Mouse (Mus musculus) gastrocnemius, adult 8-10 months (tissue): Measurements from ENCODE around the gene H2afj. TPM values are rescaled to one million over a fixed set of nuclear protein-coding genes. Genes with fewer than 3 reads are reported as not detected.

Experiments
- DNase-seq, 2 experiments: peaks; one replicate each; pipeline ENCODE4 v3.0.0; 2022; ENCODE audit warnings: low spot score in 2 of 2
- total RNA-seq, 4 experiments: library from RNA; stranded (reverse); gene quantifications; 2 replicates each; pipeline ENCODE4 v1.2.4; 2022

The H2afj gene
- total RNA-seq, 4 experiments from 2014 or later = 11.4 to 17.2 (median 14.3) TPM

DNA sequence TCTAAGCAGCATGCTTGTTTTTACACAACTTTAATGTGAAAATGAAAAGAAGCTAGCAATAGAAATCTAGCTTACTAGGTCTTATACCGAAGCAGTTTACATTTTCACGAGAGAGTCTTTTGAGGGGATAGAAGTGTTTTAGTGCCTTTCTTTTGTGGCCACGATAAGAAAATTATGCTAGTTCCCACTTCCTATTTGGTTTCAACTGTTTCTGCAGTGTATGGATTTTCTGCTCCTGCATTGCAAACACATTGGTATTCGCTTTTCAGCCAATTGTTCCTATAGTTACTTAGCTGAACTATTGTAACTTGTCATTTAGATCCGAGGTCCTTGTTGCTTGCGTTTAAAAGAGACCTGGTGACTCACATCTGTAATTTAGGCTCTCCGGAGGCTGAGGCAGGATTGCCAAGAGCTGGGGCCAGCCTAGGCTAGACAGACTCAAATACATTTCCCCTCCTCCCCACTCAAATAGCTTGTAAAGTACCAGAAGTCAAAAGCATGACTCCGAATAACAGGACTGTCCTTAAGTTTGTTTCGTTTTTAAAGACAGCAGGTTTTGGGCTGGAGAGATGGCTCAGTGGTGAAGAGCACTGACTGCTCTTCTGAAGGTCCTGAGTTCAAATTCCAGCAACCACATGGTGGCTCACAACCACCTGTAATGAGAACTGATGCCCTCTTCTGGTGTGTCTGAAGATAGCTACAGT is 3.2 kb upstream of the H2afj start:
- no peak for DNase-seq

DNA sequence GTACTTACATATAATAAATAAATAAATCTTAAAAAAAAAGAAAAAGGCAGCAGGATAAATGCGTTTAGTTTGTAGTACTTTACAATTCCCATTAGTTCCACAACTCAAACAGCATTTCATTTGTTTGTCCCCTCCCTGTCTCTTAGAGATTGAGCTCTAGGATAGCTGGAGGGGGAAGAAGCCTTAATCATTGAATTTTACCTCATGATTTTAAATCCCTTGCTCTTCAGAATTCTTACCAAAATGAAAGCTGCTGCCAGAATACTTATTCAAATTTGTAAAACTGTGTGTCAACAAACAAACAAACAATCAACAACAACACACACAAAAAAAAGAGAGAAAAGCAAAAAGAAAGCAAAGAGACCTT is 2.7 kb upstream of the H2afj start:
- DNase-seq = no peak

DNA sequence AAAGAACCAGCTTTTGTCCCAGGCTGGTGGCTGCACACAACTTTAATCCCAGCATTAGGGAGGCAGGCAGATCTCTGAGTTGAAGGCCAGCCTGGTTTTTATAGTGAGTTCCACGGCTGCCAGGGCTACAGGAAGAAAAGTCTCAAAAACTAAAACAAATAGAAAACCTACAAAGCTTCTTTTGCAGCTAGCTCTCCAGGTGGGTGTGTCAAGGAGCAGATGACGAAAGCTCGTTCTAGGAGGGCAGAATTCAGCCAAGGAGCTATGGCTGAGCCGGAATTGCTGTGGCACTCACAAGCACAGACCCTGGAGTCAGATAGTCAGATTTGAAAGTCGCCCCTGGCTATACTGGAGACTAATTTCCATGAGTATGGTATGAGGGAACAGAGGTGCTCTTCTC is 1.2 kb upstream of the H2afj start:
- no peak for DNase-seq

DNA sequence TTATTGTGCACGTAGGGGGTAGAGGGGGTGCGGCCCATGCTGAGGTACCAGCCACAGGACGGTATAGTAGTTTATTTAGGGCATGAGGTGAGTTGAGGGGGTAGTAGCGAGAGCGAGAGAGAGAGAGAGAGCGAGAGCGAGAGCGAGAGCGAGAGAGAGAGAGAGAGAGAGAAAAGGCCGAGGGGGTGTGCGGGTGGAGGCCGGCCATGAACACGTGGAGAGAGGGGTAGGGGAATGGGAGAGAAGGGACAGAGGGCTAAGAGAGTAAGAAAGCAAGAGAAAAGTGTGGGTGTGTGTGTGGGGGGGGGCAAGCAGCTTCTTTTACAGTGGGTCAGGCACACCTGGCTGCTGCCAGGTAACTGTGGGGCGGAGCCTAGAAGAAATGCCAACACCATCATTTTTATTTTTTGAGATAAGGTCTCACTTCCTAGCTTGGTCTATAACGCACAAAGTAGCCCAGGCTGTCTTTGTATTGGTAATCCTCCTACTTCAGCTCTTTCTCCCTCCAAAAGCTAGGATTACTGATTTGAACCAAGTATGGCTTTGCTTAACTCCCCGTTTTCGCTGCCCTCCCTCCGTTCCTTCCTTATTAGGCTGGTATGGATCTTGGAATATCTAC is 540 bp upstream of the H2afj start:
- DNase-seq = no peak

DNA sequence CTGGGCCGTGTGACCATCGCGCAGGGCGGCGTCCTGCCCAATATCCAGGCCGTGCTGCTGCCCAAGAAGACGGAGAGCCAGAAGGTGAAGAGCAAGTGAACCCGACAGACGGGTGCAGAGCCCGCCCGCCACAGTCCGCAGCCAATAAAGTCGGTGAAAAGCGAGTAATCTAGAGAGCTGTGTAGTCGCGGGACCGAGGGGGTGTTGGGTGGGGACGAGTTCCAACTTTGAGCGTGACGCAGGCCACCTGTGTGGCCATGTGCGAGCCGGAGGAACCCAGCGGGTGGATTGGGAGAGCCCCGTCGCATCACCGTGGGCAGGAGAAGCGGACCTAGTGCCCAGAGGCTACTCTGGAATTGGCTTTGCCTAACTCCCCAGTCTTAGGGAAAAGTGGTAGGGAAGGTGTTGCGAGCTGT is 595 bp downstream of the H2afj start:
- DNase-seq = no peak

DNA sequence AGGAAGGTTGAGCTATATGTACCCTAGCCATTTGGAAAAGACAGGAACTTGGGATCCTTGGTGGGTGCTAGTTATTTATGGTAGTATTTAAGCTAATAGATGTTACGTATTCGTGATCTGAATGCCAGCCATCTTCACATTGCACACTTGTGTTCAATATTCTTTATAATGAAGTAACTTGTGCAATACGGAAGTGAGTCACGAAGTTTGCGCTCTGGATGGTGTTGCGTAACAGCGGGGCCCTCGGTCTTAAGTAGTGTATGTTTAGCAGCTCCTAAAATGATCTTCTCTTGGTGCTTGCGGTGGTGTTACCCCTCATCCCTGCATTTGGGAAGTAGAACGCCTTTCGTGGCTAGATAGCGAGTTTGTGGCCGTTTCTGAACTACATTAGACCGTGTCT is 1.0 kb downstream of the H2afj start:
- DNase-seq = no peak

DNA sequence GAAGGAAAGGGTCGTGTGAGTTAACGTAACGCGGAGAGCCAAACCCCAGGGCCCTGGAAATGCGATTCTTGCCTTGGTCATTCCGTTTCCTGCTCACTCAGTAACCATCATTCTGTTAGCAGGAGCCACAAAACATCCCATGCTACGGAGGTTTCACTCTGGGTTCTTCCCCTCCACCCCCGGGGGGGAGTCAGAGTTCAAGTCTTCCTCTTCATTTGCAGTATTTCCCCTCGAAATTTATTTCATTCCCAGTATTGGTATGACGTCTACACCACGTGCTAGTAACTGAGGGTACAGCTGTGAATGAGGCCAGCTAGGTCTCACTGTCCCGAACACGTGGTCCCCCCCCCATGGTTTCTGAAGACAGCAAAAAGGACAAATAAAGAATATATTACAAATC is 1.6 kb downstream of the H2afj start:
- no peak for DNase-seq

DNA sequence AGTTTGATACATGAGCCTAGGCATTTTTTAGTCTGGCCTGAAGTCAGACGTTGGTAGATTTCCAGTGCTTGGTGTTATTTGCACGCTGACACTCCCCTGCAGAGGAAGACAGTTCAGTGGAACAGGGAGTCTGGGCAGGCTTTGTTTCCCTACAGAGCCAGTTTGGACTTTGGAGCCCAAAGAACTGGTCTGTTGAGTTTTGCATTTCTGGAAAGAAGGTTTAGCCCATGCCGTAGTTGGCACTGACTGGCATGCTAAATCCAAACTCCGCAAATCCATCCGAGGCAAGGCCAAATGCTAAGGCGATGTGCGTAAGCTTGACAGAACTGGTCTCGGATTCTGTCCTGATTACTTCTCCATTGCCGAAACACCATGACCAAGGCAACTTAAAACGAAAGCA is 3.2 kb downstream of the H2afj start:
- no peak for DNase-seq

DNA sequence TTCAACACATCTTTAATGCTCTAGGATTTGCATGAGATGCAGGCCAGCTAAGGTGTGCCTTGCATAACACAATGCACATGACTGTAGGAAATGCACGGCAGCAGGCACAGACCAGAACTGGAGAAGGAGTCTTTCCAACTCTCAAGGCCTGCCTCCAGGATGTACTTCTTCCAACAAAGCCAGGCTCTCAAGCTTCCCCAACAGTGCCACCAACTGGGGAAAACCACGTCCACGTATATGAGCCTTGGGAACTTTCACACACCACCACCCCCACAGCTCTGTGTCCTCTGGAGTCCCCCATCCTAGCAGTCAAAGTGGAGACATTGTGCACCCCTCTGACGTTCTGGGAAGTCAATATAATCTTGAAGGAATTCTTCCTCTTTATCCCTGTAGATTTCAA is 5.1 kb downstream of the H2afj start:
- no peak for DNase-seq

DNA sequence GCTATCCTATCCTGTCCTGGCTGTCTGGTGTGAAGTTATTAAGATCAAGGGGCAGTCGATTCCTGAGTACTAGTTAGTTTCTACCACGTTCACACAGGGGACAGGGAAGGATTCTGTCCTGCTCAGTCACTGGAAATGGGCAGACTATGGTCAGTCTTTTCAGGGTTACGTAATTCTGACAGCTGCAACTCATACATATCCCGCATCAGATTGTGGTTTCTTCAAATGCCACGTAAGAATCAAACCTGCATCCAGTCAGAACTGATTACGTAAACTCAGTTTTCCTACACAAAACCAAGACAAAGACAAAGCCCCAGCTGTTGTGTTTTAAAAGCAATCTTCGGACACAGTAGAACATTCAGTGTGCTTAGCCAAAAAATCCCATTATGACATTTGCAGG is 7.3 kb downstream of the H2afj start:
- DNase-seq = no peak

DNA sequence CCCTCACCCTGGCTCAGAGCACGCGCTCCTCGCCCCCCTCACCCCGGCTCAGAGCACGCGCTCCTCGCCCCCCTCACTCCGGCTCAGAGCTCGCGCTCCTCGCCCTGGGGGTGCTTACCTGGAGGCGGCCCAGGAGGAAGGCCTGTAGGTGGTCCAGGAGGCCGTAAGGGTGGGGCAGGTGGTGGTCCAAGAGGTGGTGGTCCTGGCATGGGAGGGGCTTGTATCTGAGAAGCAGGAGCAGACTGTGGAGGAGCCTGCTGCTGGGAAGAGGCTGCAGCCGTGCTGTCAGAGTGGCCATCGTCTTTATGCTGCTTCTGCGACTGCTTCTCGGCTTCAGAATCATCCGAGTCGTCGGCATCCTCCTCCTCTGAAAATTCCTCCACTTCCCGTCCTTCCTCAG is 8.8 kb downstream of the H2afj start:
- no peak for DNase-seq

DNA sequence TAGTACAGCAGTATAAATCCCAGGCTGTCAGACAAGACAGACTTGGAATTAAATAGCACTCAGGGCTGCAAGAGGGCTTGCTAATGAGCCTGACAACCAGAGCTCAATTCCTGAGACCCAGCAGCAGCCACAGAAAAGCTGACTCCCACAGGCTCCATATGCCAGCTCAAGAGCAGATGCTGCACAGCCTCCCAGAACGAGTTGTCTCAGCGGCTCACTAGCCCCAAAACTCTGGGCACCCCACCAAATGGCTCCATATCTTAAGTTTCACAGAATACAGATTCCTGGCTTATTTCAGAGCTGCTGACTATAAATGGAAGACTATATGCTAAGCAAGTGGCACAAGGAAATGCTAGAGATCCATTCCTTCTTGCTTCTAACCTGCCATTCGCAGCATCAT is 9.5 kb downstream of the H2afj start:
- no peak for DNase-seq

DNA sequence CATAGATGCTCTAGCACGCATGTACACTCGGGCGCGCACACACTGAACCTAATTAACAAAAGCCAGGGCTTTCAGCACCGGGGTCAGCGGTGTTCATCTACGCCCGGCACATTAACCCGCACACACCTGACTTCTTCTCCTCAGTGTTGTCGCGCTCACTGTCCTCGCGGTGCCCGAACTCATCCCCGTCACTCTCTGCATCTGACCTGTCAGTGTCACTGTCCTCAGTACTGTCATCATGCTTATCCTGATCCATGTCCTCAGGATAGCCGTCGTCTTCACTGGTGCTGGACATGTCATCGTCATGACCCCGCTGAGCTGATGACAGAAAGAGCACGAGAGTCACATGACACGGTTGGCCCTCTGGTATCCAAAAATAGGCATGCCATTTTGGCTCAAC is 12.3 kb downstream of the H2afj start:
- no peak for DNase-seq

DNA sequence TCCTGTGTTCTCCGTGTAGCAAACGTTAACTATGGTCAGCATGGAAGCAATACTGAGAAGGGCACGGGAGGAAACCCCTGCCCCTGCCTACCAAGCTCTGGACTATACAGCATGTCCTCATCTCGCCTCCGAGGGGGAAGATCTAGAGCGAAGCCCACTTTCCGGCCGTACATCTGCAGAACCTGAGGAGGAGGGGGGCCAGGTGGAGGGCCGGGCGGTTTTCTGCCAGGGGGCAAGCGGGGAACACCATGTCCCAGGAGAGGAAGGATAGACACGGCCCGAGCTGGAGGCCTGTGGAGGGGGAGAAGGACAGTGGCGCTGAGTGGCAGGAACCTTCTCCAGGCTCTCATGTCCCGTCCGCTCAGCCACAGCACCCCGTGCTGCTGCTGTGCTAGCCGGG is 13.0 kb downstream of the H2afj start:
- DNase-seq = no peak

DNA sequence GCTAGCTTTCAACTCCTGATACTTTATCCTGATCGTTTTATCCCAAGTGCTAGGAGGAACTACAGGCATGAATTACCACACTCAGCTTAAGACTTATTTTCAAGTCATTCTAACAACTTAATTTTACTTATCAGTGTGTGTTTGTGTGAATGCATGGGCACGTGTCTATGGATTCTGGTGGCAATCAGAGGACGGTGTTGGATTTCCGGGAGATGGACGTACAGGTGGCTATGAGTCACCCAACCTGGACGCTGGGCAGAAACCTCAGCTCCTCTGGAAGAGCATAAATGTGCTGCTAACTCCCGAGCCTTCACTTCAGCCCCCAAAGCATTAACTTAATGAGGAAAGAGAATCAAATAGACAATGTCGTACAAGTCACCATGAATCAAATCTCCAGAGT is 16.9 kb downstream of the H2afj start:
- DNase-seq = no peak

DNA sequence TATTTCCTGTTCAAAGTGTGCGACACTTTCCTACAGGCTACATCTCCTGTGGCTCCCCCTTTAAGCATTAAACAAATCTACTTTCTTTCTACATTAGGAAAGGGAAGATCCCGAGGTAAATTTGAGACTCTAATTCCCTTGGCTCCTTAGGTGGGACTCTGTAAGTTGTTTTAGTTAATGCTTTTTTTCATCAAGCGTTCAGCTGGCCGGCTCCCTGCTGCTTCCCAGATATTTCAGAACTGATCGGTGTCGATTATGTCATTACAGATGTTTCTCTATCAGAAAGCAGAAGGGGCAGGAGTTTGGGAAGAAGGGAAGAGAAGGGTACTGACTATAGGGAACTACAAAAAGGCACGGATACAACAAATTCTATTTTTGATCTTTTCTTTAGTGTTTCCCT is 19.1 kb downstream of the H2afj start:
- DNase-seq = no peak

DNA sequence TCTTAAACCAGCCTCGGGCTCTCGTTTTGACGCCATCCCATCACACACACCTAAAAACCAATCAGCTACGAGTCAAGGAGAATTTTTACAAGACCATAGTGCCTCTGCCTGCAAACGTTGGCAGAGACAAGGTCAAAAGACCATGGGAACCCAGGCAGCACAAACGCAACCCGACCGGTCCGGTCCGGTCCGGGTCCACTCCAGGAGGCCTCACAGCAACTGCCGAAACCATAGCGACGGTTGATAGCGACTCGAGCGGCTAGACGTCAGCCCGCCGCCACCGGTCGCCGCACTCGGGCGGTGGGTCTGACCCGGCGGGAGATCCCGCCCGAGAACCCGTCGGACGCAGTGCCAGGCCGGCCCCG is 19.5 kb downstream of the H2afj start, which contains the start of gene BC049715:
BC049715 (plus strand) TSS at position 111 of the 365 bp plus-strand sequence.
- DNase-seq = no peak

DNA sequence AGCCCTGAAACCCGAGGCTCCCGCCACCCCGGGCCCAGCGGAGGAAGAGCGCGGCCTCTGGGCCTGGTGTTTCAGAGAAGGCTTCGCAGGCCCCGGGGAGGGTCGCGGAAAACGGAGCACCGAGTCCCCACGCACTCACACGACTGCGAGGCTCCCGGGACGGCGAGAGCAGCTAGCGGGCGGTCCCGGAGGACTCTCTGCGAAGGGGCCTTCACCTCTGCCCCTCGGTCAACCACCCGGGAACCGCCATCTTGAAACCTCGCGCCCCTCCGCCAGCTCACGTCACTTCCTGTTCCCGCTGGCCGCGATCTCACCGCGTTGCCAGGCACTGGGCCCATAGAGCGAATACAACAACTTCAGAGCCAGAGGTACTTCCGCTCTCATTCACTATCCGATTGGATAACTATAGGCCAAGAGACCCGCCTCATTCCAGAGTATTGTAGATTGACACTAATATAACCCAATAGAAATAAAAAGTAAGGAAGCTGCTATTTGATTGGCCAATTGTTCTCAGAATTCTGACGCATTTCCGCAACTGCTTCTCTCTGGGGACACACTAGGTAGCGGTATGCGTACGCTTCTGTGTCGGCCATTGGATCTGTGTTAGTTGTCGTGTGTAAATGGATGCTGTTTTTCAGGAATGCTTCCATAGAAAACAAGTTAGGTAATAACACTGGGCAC is 20.0 kb downstream of the H2afj start, which contains the start of gene Wbp11:
Wbp11 (minus strand) TSS at position 353 of the 681 bp plus-strand sequence.
- peak; percentile 92 to 96 for DNase-seq

DNA sequence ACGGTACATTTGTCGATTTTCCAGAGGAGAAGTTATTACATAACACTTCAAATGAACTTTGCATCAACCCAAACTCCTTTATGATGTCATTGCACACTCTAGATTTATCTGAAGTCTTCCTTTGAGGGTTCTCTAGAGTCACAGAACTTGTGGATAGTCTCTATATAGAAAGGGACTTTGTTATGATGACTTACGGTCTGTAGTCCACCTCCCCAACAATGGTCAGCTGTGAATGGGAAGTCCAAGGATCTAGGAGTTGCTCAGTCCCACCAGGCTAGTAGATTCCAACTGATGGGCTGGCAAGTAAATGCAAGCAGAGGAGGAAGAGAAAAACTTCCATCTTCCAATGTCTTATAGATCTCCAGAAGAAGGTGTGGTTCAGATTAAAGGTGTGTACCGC is 20.6 kb downstream of the H2afj start:
- no peak for DNase-seq

DNA sequence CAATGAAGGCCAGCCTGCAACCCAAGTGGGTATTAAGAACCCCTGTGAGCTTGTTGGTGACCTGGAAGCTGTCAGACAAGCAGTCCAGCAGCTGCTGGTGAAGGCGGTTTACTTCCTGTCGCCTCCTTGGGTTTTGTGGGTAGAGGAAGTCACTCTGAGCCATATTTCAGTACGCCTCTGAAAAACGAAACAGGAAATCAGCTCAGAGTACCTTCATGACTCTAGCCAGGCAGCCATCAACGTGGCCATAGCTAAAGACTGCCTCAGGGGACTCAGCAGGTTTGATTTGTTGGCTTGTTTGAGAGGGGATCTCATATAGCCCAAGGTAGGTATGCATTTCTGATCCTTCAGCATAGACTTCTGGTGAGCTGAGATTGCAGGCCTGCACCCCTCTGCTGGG is 23.7 kb downstream of the H2afj start:
- no peak for DNase-seq

DNA sequence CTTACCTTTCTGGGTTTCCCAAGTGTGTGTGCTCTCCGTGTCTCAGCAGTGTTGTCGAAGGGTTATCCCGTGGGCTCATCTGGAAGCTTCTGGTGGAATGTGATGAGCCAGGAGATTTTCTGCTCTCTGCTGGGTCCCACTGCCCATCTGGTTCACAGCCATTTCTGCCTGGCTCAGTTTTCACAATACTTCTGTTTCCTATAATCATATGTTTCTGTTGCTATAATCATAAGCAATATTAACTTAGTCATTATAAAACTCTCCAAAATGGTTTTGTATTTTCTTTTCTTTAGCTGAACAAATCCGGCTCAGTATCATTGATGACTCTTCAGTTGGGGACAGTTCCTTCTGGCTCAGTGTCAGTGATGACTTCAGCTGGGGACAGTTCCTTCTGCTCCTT is 27.3 kb downstream of the H2afj start, which contains the start of gene Smco3:
Smco3 (minus strand) TSS at position 101 of the 400 bp plus-strand sequence.
- no peak for DNase-seq

DNA sequence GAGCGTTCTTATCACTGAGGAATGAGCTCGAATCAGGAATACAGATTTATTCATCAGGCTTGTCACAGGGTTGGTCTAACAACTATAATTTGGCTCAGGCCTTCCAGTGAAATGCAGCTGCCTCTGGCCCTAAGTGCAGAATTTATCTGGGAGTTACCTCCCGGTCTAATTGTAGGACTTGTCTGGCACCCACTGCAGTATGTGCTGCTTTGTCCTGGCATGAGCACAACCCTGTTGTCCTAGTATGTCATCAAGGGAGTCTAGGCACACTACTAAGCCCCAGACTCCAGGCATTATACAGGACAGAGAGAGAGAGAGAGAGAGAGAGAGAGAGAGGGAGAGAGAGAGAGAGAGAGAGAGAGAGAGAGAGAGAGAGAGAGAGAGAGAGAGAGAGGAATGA is 29.3 kb downstream of the H2afj start:
- DNase-seq = no peak

DNA sequence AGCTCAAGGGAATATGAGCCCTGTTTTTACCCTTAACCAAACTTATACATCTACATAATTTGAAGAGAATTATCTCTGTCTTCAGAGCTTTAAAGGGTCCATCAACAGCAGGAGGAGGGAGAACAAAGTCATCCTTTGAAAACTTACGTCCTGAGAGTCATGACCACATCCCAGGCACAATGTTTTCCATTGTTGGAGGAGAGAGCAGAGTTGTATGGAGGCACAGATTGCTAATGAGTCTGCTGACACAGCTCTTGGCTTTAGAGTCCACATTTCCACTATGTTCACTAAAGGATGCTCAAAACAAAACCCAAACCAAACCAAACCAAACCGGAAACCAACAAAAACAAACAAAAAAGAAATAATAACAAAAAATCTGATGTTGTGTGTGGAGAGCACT is 36.9 kb downstream of the H2afj start:
- DNase-seq = no peak
